Mouse (Mus musculus): ENCODE measurements at regions not wholly inside any gene's neighbourhood (a gene's known extent, or its start where the extent isn't known, plus 50 kb on each side); places are given as distances from the start of the nearest gene placed in this dataset.
"Not testable (repeated sequence)": the region's sequence is repeated elsewhere in the genome, so short reads cannot be mapped to it uniquely, and the experiment has no call there.

DNA sequence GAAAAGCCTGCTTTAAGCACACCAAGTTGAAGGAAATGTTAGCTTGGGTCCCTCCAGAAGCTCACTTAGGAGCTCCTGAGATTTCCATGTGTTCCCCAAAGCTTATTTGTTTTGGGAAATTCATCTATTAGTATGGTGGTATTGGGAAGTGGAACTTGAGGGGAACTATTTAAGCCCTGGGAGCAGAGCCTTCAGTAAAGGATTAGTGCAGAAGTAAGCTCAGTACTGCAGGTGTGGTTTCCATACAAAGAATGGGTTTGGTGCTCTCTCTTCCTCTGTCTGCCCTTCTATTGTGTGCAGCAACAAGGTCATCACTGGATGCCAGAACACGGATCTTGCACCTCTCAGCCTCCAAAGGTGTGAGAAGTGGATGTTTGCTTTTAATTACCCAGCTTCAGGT lies 57.2 kb downstream of the Foxa2 start:
- DNase-seq (ENCODE audit: low read depth, low spot score) = no peak

GRCm38 (mm10) chr2:147988586-147988985 lies 58.2 kb downstream of the Foxa2 start:
- no peak for DNase-seq (ENCODE audit: low read depth, low spot score)

DNA sequence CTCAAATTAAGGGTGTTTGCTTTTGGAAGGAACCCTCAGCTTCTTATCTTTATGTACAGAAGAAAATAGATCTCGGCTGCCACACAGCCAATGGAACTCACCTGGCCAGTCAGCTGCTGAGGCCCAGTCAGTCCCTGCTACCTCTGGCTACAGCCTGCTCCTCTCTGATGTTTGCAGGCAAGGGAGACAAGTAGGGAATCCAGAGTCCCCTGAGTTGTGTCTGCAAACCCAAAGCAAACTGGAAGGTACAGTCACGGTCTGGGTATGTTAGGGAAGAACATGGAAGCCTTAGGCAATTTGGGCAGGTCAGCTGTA lies 61.6 kb downstream of the Foxa2 start:
- no peak for DNase-seq (ENCODE audit: low read depth, low spot score)

- no peak for DNase-seq (ENCODE audit: low read depth, low spot score)
Observed at GRCm38 (mm10) chr2:147984547-147985260, 62.1 kb downstream of the Foxa2 start.

DNA sequence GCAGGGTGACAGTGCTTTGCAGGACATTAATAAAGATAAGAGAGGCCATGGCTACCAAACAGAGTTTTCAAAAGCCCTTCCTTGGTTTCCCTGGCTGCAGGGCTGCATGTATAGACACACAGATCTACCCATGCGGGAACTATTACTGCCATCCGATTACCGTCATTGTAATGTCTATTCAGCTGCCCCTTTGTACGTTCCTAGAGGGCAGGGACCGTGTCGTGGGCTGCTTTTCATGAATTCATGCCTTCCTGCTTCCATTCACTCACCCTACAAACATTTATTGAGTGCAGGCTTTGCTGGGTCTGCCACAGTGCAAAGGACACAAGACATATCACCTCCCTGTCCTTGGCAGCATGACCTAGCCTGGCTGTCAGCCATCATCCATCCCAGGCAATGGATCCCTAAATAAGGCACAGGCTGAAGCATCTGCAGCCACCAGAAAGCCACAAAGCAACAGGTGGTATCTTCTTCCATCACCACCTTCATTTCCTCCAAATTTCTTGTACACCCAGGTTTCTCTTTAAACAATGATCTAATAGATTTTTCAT lies 65.8 kb downstream of the Foxa2 start:
- no peak for DNase-seq (ENCODE audit: low read depth, low spot score)

DNA sequence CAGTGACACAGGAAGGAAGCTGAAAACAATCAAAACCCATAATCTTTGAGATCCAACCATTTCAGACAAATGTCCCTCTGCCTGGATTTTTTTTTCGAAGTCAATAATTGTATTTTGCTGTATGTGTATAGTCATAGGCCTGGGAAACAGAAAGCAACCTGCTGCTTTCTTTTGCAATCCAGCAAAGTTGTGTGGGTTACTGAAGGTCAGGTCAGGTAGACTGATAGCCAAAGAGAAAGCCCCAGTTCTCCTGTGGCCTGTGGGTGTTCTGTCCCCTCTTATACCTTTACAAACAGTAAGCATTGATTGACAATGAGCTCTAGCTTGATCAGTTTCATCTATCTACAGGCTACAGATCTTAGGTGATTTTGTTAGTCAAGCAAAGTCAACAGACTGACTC lies 66.4 kb downstream of the Foxa2 start:
- DNase-seq (ENCODE audit: low read depth, low spot score) = no peak

DNA sequence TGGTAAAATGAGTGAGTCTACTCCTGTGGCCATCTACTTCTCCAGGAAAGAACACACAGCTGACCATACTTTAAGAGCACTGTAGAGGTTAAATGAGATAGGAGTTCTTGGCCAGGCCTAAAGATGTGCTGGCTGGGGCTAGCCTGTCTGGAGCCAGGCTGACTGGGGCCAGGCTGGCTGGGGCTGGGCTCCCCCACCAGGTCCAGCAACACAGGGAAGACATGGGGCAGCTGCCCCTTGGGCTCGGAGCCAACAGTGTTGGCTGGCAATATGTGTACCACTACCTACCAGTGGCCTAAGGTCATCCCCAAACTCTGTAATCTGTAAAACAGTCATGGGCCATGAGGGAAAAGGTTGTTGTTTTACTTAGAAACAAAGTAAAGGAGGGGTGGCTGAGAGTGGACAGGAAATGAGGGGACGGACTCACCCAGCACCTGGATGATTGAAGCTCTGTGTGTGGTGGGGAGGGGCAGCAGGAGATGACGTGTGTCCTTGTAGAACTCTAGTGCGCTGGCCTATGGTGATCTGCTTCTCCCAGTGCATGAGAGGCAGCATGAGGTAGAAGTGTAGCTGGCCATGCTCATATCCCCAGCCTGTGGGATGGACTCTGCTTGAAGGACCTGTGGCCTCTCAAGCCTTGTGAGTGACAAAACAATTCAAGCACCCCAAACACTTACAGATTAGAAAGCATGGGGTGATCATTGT lies 67.0 kb downstream of the Foxa2 start:
- no peak for DNase-seq (ENCODE audit: low read depth, low spot score)

DNA sequence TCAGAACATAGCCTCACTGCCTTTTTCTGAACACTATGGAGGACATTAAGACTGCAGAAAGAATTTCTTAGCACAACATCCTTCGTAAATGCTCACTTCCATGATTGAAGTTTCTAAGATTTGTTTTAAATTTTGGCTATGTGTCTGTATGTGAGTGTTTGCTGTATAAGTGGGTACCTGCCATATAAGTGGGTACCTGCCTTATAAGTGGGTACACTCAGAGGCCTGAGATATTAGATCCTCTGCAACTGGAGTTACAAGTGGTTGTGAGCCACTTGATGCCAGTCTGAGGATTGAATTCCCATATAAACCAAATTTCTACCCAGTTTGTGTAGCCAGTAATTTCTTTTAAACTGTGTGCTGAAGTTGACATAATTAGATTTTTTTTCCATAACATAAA lies 67.8 kb downstream of the Foxa2 start:
- DNase-seq (ENCODE audit: low read depth, low spot score) = no peak

GRCm38 (mm10) chr2:147974776-147975175 lies 72.0 kb downstream of the Foxa2 start:
- DNase-seq (ENCODE audit: low read depth, low spot score) = no peak

DNA sequence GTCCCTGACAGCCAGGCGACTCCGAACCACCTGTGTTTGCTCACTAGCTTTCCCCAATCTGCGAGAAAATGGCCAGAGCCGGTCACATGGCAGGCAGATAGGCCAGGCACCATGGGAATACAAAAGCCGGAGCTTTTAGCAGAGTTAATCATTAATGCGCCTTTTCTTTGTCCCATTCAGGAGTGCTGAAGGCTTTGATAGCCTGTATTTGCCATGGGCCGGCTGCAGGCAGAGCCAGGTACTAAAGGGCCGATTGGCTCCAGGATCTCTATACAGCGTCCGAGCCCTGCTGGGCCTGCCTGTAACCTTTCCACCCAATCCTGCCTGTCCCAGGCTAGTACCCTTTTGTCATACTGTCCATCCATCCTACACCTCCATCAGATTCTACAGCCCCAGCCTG lies 78.1 kb downstream of the Foxa2 start:
- no peak for DNase-seq (ENCODE audit: low read depth, low spot score)

GRCm38 (mm10) chr2:147967829-147968529 lies 78.8 kb downstream of the Foxa2 start:
- no peak for DNase-seq (ENCODE audit: low read depth, low spot score)

GRCm38 (mm10) chr2:147963284-147963683 lies 83.5 kb downstream of the Foxa2 start:
- not testable (repeated sequence) for DNase-seq (ENCODE audit: low read depth, low spot score)

DNA sequence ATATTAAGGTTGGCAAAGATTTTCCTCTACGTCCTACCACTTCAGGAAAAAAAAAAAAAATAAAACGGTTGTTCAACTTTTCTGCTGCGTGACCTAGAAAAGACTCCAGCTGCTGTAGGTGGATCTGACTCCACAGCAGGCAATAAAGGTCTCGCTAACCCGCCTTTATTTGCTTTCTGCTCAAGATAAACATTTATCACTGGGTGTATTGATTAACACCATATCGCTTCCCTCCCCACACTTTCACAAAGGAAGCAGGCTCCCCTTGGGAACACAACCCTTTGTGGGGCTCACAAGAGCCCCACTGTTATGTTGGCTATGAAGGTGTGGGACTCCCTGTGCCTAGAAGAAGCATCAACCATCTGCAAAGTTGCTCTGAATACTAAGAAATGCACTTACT lies 85.1 kb downstream of the Foxa2 start:
- DNase-seq (ENCODE audit: low read depth, low spot score) = no peak

GRCm38 (mm10) chr2:147954183-147954582 lies 92.6 kb downstream of the Foxa2 start:
- no peak for DNase-seq (ENCODE audit: low read depth, low spot score)

DNA sequence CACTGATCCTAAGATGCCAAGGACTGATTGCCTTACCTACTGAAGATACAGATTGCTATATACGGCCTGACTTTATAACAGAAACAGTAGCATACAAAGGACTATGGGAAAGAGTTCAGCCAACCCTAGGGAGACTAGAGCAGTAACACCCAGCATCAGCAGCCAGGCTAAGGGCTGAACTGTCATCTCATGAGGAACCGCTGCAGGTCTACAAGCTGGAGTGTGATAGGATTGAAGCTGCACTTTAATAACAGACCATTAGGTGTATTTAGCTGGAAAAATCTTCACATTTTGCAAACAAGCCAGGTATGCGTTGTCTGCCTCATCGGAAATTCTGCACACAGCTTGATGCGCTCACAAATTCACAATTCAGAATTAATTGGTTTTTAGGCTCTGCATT lies 95.5 kb downstream of the Foxa2 start:
- DNase-seq (ENCODE audit: low read depth, low spot score) = no peak

- DNase-seq (ENCODE audit: low read depth, low spot score) = no peak
Observed at GRCm38 (mm10) chr2:147944171-147945040, 102.4 kb downstream of the Foxa2 start.

GRCm38 (mm10) chr2:147942591-147942990 lies 104.2 kb downstream of the Foxa2 start:
- no peak for DNase-seq (ENCODE audit: low read depth, low spot score)

GRCm38 (mm10) chr2:147941319-147941718 lies 105.5 kb downstream of the Foxa2 start:
- DNase-seq (ENCODE audit: low read depth, low spot score) = no peak

- DNase-seq (ENCODE audit: low read depth, low spot score) = no peak
Observed at GRCm38 (mm10) chr2:147932494-147932893, 114.3 kb downstream of the Foxa2 start.

GRCm38 (mm10) chr2:147929031-147929711 lies 117.6 kb downstream of the Foxa2 start:
- DNase-seq (ENCODE audit: low read depth, low spot score) = no peak

All from retina, postnatal 7 days (tissue).